Mouse (Mus musculus) thymus, adult 2 months (tissue): ENCODE results near the gene Foxn2.

Source experiments
- CTCF ChIP-seq: fragments of 200-500 bp; IDR thresholded peaks from 2 replicates; pipeline ENCODE4 v1.5.1; 2012; ENCODE audit warnings: mild to moderate bottlenecking, control low read depth, low read length, moderate library complexity, borderline replicate concordance; ENCODE audit not compliant: control insufficient read depth, poor library complexity, insufficient read depth; ENCODE audit errors: extremely low read depth
- POLR2A ChIP-seq: fragments of 200-500 bp; IDR thresholded peaks from 2 replicates; pipeline ENCODE4 v1.6.1; 2012; ENCODE audit warnings: mild to moderate bottlenecking, low read length, control low read depth, moderate library complexity; ENCODE audit not compliant: control insufficient read depth, poor library complexity, insufficient read depth; ENCODE audit errors: extremely low read depth

DNA sequence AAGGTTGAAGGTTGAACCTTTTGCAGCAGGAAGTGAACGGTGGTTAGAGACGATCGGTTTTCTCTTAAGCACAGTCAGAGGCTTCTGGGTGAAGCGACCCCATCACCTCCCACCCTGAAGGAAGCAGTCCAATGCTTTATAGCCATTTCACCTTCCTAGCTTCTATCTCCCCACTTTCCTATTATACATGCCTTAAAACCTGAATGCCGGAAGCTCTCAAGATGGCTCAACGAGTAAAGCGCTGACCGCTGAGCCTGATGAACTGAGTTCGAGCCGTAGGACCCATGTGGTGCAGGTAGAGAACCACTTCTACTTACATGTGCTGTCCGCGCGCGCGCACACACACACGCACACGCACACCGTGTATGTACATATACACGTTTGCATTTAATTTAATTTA, 35.4 kb upstream of the Foxn2 start:
- TF ChIP-seq CTCF (no peak), POLR2A (no peak)
